Mouse (Mus musculus) midbrain, postnatal 0 days (tissue): ENCODE results near the gene Atf7. TPM values are rescaled to one million over a fixed set of nuclear protein-coding genes. Genes with fewer than 3 reads are reported as not detected.
"Not testable (repeated sequence)": the region's sequence is repeated elsewhere in the genome, so short reads cannot be mapped to it uniquely, and the experiment has no call there.

Experiments used
- ATAC-seq: fragments of 200-750 bp; cut with Nextera tagmentation; 2 replicates; pipeline ENCODE4 v1.8.0; 2017; ENCODE audit warnings: moderate number of reproducible peaks, mild to moderate bottlenecking, moderate TSS enrichment, moderate library complexity; ENCODE audit not compliant: low FRiP score
- DNase-seq: peaks from one replicate; pipeline ENCODE4 v3.0.0-alpha.2; 2015; ENCODE audit warnings: low spot score
- H3K27ac ChIP-seq: fragments of 300-500 bp; sonication (generic); 2 replicates; pipeline ENCODE4 v1.5.1; 2014; ENCODE audit warnings: low read depth, mild to moderate bottlenecking, low read length, mixed read lengths
- H3K27me3 ChIP-seq: fragments of 300-500 bp; sonication (generic); 2 replicates; pipeline ENCODE4 v1.6.1; 2014; ENCODE audit warnings: low read length, control low read depth, mixed read lengths; ENCODE audit not compliant: insufficient read depth
- H3K36me3 ChIP-seq: fragments of 300-500 bp; sonication (generic); 2 replicates; pipeline ENCODE4 v1.6.1; 2014; ENCODE audit warnings: low read length, control low read depth, mixed read lengths; ENCODE audit not compliant: insufficient read depth
- H3K4me1 ChIP-seq: fragments of 300-500 bp; sonication (generic); 2 replicates; pipeline ENCODE4 v1.6.1; 2014; ENCODE audit warnings: mild to moderate bottlenecking, control low read depth, antibody characterized with exemption, low read length, mixed read lengths; ENCODE audit not compliant: insufficient read depth
- H3K4me2 ChIP-seq: fragments of 300-500 bp; sonication (generic); 2 replicates; pipeline ENCODE4 v1.6.1; 2014; ENCODE audit warnings: low read depth, mild to moderate bottlenecking, low read length, mixed read lengths; ENCODE audit not compliant: poor library complexity, severe bottlenecking
- H3K4me3 ChIP-seq: fragments of 300-500 bp; sonication (generic); 2 replicates; pipeline ENCODE4 v1.5.1; 2014; ENCODE audit warnings: low read depth, mild to moderate bottlenecking, low read length, moderate library complexity
- H3K9ac ChIP-seq: fragments of 300-500 bp; sonication (generic); replicated peaks from 2 replicates; pipeline ENCODE4 v1.6.1; 2014; ENCODE audit warnings: mild to moderate bottlenecking, low read length, moderate library complexity, mixed read lengths; ENCODE audit not compliant: poor library complexity, severe bottlenecking
- H3K9me3 ChIP-seq: fragments of 300-500 bp; sonication (generic); 2 replicates; pipeline ENCODE4 v1.6.1; 2016; ENCODE audit warnings: low read length, control low read depth
- CTCF ChIP-seq: IDR thresholded peaks from 2 replicates; pipeline ENCODE4 v1.5.1; 2016; ENCODE audit warnings: antibody characterized with exemption, mild to moderate bottlenecking
- WGBS: fragments of 180-500 bp; shearing (Covaris S2); extraction: QIAGEN DNeasy Blood & Tissue Kit; methylation state at CpG from one replicate; pipeline ENCODE4 v1.1.7; 2014; 5-methylcytosine and 5-hydroxymethylcytosine counted together
- polyA plus RNA-seq: library from polyadenylated mRNA; unstranded; fragments of >200 nt; fragmentation: Nextera tagmentation; extraction: Ambion mirVana; gene quantifications from 2 replicates; pipeline ENCODE4 v1.2.1, GENCODE M21; 2015
- total RNA-seq: library from RNA; depleted of rRNA; stranded (reverse); fragments of >200 nt; gene quantifications from 2 replicates; pipeline ENCODE4 v1.2.3, GENCODE M21; 2014

The Atf7 gene
- total and polyA plus RNA-seq, 2 experiments from 2014 or later: 10.9 to 18.6 TPM

DNA sequence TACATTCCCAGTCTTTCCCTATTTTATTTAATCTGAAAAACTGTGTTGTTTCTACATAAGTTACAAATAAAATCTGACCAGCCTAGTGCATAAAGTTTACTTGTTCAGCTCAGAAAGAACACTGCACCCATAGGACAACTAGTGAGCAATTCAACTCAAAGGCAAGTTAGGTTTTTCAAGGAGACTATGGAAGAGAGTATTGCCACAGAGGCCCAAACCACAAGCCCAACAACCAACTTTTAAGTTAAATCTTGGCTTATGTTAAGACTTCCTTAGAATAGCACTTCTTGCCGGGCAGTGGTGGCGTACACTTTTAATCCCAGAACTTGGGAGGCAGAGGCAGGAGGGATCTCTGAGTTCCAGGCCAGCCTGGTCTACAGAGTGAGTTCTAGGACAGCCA lies 9.1 kb downstream of the Atf7 start:
- Histone ChIP-seq H3K27me3 (no peaks in the 10 kb centered on the region), H3K4me1 (no peaks in the 10 kb centered on the region), H3K9ac (no peak overlapping the region), H3K36me3 (no peaks in the 10 kb centered on the region), H3K4me2 (no peak overlapping the region), H3K9me3 (no peaks in the 10 kb centered on the region), H3K27ac (no peak overlapping the region), H3K4me3 (no peak overlapping the region)
- no peak for ATAC-seq
- 89% methylated on average over 2 of the region's 2 CpGs for WGBS
- TF ChIP-seq CTCF: no peak
- no peak for DNase-seq

DNA sequence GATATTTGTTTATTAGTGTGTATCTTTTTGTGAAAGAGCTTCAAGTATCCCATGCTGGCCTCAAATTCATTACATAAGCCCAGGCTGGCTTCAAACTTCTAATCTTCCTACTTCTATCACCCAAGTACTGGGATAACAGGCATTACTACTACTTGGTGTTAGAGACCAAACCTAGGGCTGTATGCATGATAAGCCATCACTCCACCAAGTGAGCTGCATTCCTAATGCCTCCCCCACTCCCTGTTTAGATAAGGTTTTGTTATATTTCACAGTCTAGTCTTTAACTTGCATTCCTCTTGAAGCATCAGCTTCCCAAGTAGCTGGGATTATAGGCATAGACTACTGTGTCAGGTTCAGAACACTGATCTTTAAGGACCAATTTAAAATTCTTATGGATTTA lies 11.0 kb downstream of the Atf7 start:
- H3K27ac ChIP-seq: no peak overlapping the region
- ATAC-seq (no peak), DNase-seq (no peak)
- H3K36me3 ChIP-seq: no peaks in the 10 kb centered on the region
- no peaks in the 10 kb centered on the region for H3K27me3 ChIP-seq
- H3K4me3 ChIP-seq: no peak overlapping the region
- no peaks in the 10 kb centered on the region for H3K4me1 ChIP-seq
- H3K9me3 ChIP-seq: no peaks in the 10 kb centered on the region
- no peak overlapping the region for H3K9ac ChIP-seq
- H3K4me2 ChIP-seq: no peak overlapping the region
- no peak for TF ChIP-seq CTCF

DNA sequence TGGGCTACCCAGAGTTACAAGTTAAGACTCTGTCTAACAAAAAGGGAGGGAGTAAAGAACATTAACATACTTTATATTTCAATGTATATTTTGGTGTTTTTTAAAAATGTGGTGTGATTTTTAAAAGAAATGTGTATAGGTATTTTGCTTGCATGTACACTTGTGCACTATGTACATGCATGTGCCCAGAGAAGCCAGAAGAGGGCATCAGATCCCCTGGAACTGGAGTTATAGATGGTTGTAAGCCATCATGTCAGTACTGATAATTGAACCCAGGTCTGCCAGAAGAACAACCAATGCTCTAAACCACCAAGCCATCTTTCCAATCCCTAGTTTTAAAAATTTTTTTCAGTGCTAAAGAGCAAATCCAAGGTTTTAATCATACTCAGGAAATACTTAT lies 12.3 kb downstream of the Atf7 start:
- H3K4me1 ChIP-seq: no peaks in the 10 kb centered on the region
- no peak overlapping the region for H3K9ac ChIP-seq
- no peak overlapping the region for H3K4me2 ChIP-seq
- H3K36me3 ChIP-seq: no peaks in the 10 kb centered on the region
- H3K4me3 ChIP-seq: no peak overlapping the region
- H3K9me3 ChIP-seq: no peaks in the 10 kb centered on the region
- no peaks in the 10 kb centered on the region for H3K27me3 ChIP-seq
- TF ChIP-seq CTCF: peak; percentile 26; the same call in 1 of the 2 replicates
- no peak for DNase-seq
- H3K27ac ChIP-seq: no peak overlapping the region
- no peak for ATAC-seq

DNA sequence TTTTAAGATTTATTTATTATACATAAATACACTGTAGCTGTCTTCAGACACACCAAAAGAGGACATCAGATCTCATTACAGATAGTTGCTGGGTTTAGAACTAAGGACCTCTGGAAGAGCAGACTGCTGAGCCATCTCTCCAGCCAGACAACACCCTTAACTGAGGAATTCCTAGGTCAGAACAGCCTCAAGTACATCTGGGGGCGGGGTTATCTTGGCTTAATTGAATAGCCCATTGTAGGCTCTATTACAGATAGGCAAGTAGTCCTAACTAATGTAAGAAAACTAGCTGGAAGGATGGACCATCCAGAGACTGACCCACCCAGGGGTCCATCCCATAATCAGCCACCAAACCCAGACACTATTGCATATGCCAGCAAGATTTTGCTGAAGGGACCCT lies 16.7 kb downstream of the Atf7 start:
- WGBS: 73% methylated on average over 1 of the region's 1 CpGs
- ATAC-seq, H3K27me3 ChIP-seq, DNase-seq, H3K9me3 ChIP-seq, H3K4me1 ChIP-seq, H3K27ac ChIP-seq, H3K4me3 ChIP-seq, H3K9ac ChIP-seq, H3K36me3 ChIP-seq, H3K4me2 ChIP-seq: not testable (repeated sequence)

- H3K27me3 ChIP-seq: no peaks in the 10 kb centered on the region
- H3K27ac ChIP-seq: no peak overlapping the region
- TF ChIP-seq CTCF: no peak
- H3K36me3 ChIP-seq: no peaks in the 10 kb centered on the region
- no peaks in the 10 kb centered on the region for H3K4me1 ChIP-seq
- ATAC-seq: no peak
- peak; percentile 16 for DNase-seq
- H3K4me2 ChIP-seq: peak overlapping the region; percentile 18
- no peak overlapping the region for H3K9ac ChIP-seq
- H3K9me3 ChIP-seq: no peaks in the 10 kb centered on the region
- H3K4me3 ChIP-seq: no peak overlapping the region
- 31% methylated on average over 8 of the region's 8 CpGs for WGBS
Measured at GRCm38 (mm10) chr15:102593996-102594656, 31.1 kb downstream of the Atf7 start.

DNA sequence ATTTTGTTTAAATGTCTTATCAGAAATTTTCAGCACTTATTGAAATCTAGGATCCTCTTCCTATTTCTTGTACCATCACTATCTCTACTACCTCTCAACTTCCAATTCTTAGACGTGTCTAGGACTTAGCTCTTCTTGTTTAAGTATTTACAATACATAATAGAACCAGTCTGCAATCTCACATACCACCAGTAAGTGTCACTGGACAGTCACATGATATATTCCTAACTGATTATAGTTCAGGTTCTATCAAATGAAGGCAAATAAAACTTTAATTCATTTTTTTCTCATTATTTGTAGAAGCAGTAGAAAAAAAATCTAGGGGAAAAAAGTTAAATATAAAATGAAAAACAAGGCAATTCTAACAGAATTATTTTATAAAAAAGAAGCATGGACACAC lies 32.6 kb downstream of the Atf7 start:
- no peak overlapping the region for H3K4me2 ChIP-seq
- H3K9me3 ChIP-seq: no peaks in the 10 kb centered on the region
- H3K4me1 ChIP-seq: no peaks in the 10 kb centered on the region
- H3K36me3 ChIP-seq: no peaks in the 10 kb centered on the region
- WGBS: 34% methylated on average over 1 of the region's 1 CpGs
- no peak overlapping the region for H3K9ac ChIP-seq
- H3K4me3 ChIP-seq: no peak overlapping the region
- no peak for ATAC-seq
- no peaks in the 10 kb centered on the region for H3K27me3 ChIP-seq
- H3K27ac ChIP-seq: no peak overlapping the region
- TF ChIP-seq CTCF: peak; percentile 68
- DNase-seq: peak; percentile 53
